Mouse (Mus musculus) frontal cortex, postnatal 25 days (tissue): ENCODE results near the gene Fpr-rs4.
"Not testable (repeated sequence)": the region's sequence is repeated elsewhere in the genome, so short reads cannot be mapped to it uniquely, and the experiment has no call there.

Experiments used
- DNase-seq, 2 experiments: peaks; one replicate each; pipeline ENCODE4 v3.0.0; 2022; ENCODE audit warnings: low spot score in 2 of 2

Fpr-rs4 gene

GRCm38 (mm10) chr17:18021433-18021832 is at the start of gene Fpr-rs4:
TSS of gene Fpr-rs4 (plus strand) at chr17:18021733.
- DNase-seq: no peak

GRCm38 (mm10) chr17:17973443-17973842 is 48.1 kb upstream of the Fpr-rs4 start:
- DNase-seq: no peak

GRCm38 (mm10) chr17:17981232-17981631 is 40.3 kb upstream of the Fpr-rs4 start:
- not testable (repeated sequence) for DNase-seq

GRCm38 (mm10) chr17:18004752-18005151 is 16.8 kb upstream of the Fpr-rs4 start:
- DNase-seq: no peak

- DNase-seq: no peak
Measured at GRCm38 (mm10) chr17:18049124-18049523, 27.6 kb downstream of the Fpr-rs4 start, which contains the start of gene Vmn2r124. TSS of gene Vmn2r124 (plus strand) at chr17:18049424.
